Mouse (Mus musculus) embryonic fibroblast, embryonic 13.5 days (primary cell): ENCODE measurements around the gene Kctd19.

Source experiments
- CTCF ChIP-seq: IDR thresholded peaks from 2 replicates; pipeline ENCODE4 v1.5.1; 2011; ENCODE audit warnings: mild to moderate bottlenecking, control low read depth, low read length, moderate library complexity, borderline replicate concordance; ENCODE audit not compliant: insufficient read depth
- POLR2A ChIP-seq: IDR thresholded peaks from 2 replicates; pipeline ENCODE4 v1.6.1; 2011; ENCODE audit warnings: low read depth, mild to moderate bottlenecking, control low read depth, low read length, moderate library complexity

GRCm38 (mm10) chr8:105433511-105433910 lies 20.2 kb upstream of the Kctd19 start:
- no peak for TF ChIP-seq POLR2A
- no peak for TF ChIP-seq CTCF
